11 mouse cellular contexts compared by ENCODE assay signal in genomic region chr2:145329756-145330155, GRCm38 (mm10).
DNase-seq lines count a peak whose midpoint lies in the region; ATAC-seq lines count a peak whose summit lies in the region.
"Had no signal": no experiment of that assay in that cellular context is flagged by ENCODE, and none has a peak within 500 bp of the region (broad histone marks: within the 10 kb centered on the region; RNA-seq: fewer than 3 reads in every experiment).

No protein-coding gene starts in this region.

- no peak overlapping the region for H3K4me3 ChIP-seq in midbrain, embryonic 14.5 days (replicated peaks; ENCODE audit: low read depth, low read length)
- H3K4me3 ChIP-seq: heart, embryonic 13.5 days had no signal

- 91% methylated on average over 8 of the region's 8 CpGs for WGBS in midbrain, embryonic 14.5 days

- no peak overlapping the region for H3K27ac ChIP-seq in midbrain, embryonic 14.5 days (replicated peaks; ENCODE audit: low read depth, low read length)
- H3K27ac ChIP-seq: heart, embryonic 13.5 days had no signal

- H3K27me3 ChIP-seq in midbrain, embryonic 14.5 days (ENCODE audit: control insufficient read depth, insufficient read depth, low read length): no peaks in the 10 kb centered on the region
- H3K27me3 ChIP-seq: heart, embryonic 13.5 days had no signal

- no peak overlapping the region for H3K4me2 ChIP-seq in midbrain, embryonic 14.5 days (ENCODE audit: low read length)
- H3K4me2 ChIP-seq: heart, embryonic 13.5 days had no signal

- no peaks in the 10 kb centered on the region for H3K36me3 ChIP-seq in midbrain, embryonic 14.5 days (ENCODE audit: control insufficient read depth, insufficient read depth, low read length)
- H3K36me3 ChIP-seq: heart, embryonic 13.5 days had no signal

- no peaks in the 10 kb centered on the region for H3K9me3 ChIP-seq in midbrain, embryonic 14.5 days (ENCODE audit: control insufficient read depth, low read length)
- H3K9me3 ChIP-seq: heart, embryonic 13.5 days had no signal

- H3K4me1 ChIP-seq in midbrain, embryonic 14.5 days (ENCODE audit: control insufficient read depth, insufficient read depth, low read length): no peaks in the 10 kb centered on the region

- no peak overlapping the region for H3K9ac ChIP-seq in midbrain, embryonic 14.5 days (replicated peaks; ENCODE audit: low read length)
- H3K9ac ChIP-seq: heart, embryonic 13.5 days had no signal

- DNase-seq in adrenal gland, postnatal 14 days: peak; percentile 37
- no peak for DNase-seq in adrenal gland, postnatal 25 days
- DNase-seq in retina, postnatal 1 day: peak; percentile 7
- DNase-seq in retina, embryonic 14.5 days (ENCODE audit: low spot score): no peak
- peak; percentile 54 for DNase-seq in layer of hippocampus, adult 9-11 months
- peak; percentile 39 for DNase-seq in skeletal muscle tissue, adult 2 months (ENCODE audit: low read depth, low spot score)
- DNase-seq in midbrain, embryonic 14.5 days: no peak
- DNase-seq in testis, postnatal 14 days (ENCODE audit: low spot score): no peak
- DNase-seq: cerebellum, postnatal 36 days had no signal

- no peak for ATAC-seq in midbrain, embryonic 14.5 days (ENCODE audit: low FRiP score, low TSS enrichment)
- ATAC-seq: midbrain, embryonic 16.5 days had no signal

Comparison
In these comparisons a context has a peak if more than half of its experiments do, and no peak if none do; other contexts are left out.
1. DNase-seq: peak in adrenal gland, postnatal 14 days (single experiment), retina, postnatal 1 day (single experiment), layer of hippocampus, adult 9-11 months (single experiment) and skeletal muscle tissue, adult 2 months (single experiment); none in adrenal gland, postnatal 25 days (single experiment), retina, embryonic 14.5 days (single experiment), midbrain, embryonic 14.5 days (single experiment) and testis, postnatal 14 days (single experiment).